Mouse (Mus musculus) olfactory bulb, adult 2 months (tissue): ENCODE results near the gene Bnc1. TPM values are rescaled to one million over a fixed set of nuclear protein-coding genes. Genes with fewer than 3 reads are reported as not detected.

Experiments used
- H3K27ac ChIP-seq: fragments of 200-500 bp; 2 replicates; pipeline ENCODE4 v1.5.1; 2012; ENCODE audit warnings: low read depth, low read length; ENCODE audit not compliant: insufficient read depth
- H3K4me1 ChIP-seq: fragments of 200-500 bp; 2 replicates; pipeline ENCODE4 v1.6.1; 2012; ENCODE audit warnings: low read length; ENCODE audit not compliant: control insufficient read depth, insufficient read depth
- H3K4me3 ChIP-seq: fragments of 200-500 bp; 2 replicates; pipeline ENCODE4 v1.5.1; 2012; ENCODE audit warnings: mild to moderate bottlenecking, low read depth, low read length, moderate library complexity; ENCODE audit not compliant: insufficient read depth
- CTCF ChIP-seq: fragments of 200-500 bp; IDR thresholded peaks from 2 replicates; pipeline ENCODE4 v1.5.1; 2012; ENCODE audit warnings: low read depth, mild to moderate bottlenecking, low read length, moderate library complexity; ENCODE audit not compliant: insufficient read depth
- POLR2A ChIP-seq: fragments of 200-500 bp; IDR thresholded peaks from 2 replicates; pipeline ENCODE4 v1.6.1; 2012; ENCODE audit warnings: mild to moderate bottlenecking, low read depth, low read length, moderate library complexity; ENCODE audit not compliant: insufficient read depth
- WGBS: fragments of 180-500 bp; shearing (Covaris S2); methylation state at CpG from one replicate; pipeline ENCODE4 v1.1.7; 2018; 5-methylcytosine and 5-hydroxymethylcytosine counted together
- polyA plus RNA-seq: library from polyadenylated mRNA; stranded (reverse); fragments of >200 nt; gene quantifications from 2 replicates; pipeline ENCODE4 v1.2.4, GENCODE M21; 2012; ENCODE audit warnings: low replicate concordance; ENCODE audit not compliant: missing spikeins, insufficient read depth, insufficient read length

The Bnc1 gene
- not detected in 2 replicates for polyA plus RNA-seq

- TF ChIP-seq CTCF (no peak), POLR2A (no peak)
- H3K27ac ChIP-seq: no peak within 1 kb of the TSS
- H3K4me3 ChIP-seq: peak within 1 kb of the TSS; percentile 35
- 3% methylated on average over 104 of the region's 105 CpGs for WGBS
- H3K4me1 ChIP-seq: peaks cover 7% of the 10 kb centered on the region; the same call in 1 of the 2 replicates
Observed at GRCm38 (mm10) chr7:81992131-81993061, at the start of gene Bnc1. Gene Bnc1, minus strand, starts transcription at chr7:81992292.

- Histone ChIP-seq H3K27ac (no peak overlapping the region), H3K4me1 (no peaks in the 10 kb centered on the region), H3K4me3 (no peak overlapping the region)
- TF ChIP-seq POLR2A (no peak), CTCF (no peak)
- WGBS: 40% methylated on average over 1 of the region's 1 CpGs
Observed at GRCm38 (mm10) chr7:82033347-82033746, 41.3 kb upstream of the Bnc1 start.

GRCm38 (mm10) chr7:82029666-82030065 lies 37.6 kb upstream of the Bnc1 start:
- Histone ChIP-seq H3K4me1 (no peaks in the 10 kb centered on the region), H3K4me3 (no peak overlapping the region), H3K27ac (no peak overlapping the region)
- 78% methylated on average over 9 of the region's 9 CpGs for WGBS
- TF ChIP-seq POLR2A: no peak
- no peak for TF ChIP-seq CTCF

GRCm38 (mm10) chr7:82025802-82026201 lies 33.7 kb upstream of the Bnc1 start:
- no peak for TF ChIP-seq CTCF
- TF ChIP-seq POLR2A: no peak
- 50% methylated on average over 2 of the region's 2 CpGs for WGBS
- no peaks in the 10 kb centered on the region for H3K4me1 ChIP-seq
- H3K27ac ChIP-seq: no peak overlapping the region
- H3K4me3 ChIP-seq: no peak overlapping the region

GRCm38 (mm10) chr7:82023676-82024075 lies 31.6 kb upstream of the Bnc1 start:
- no peaks in the 10 kb centered on the region for H3K4me1 ChIP-seq
- H3K27ac ChIP-seq: no peak overlapping the region
- 94% methylated on average over 2 of the region's 2 CpGs for WGBS
- no peak overlapping the region for H3K4me3 ChIP-seq
- TF ChIP-seq POLR2A (no peak), CTCF (no peak)

- TF ChIP-seq POLR2A (no peak), CTCF (no peak)
- Histone ChIP-seq H3K4me1 (no peaks in the 10 kb centered on the region), H3K27ac (no peak overlapping the region), H3K4me3 (no peak overlapping the region)
- 87% methylated on average over 1 of the region's 1 CpGs for WGBS
Observed at GRCm38 (mm10) chr7:82022404-82022803, 30.3 kb upstream of the Bnc1 start.

- Histone ChIP-seq H3K4me3 (no peak overlapping the region), H3K27ac (no peak overlapping the region), H3K4me1 (no peaks in the 10 kb centered on the region)
- TF ChIP-seq CTCF (no peak), POLR2A (no peak)
- WGBS: 90% methylated on average over 2 of the region's 2 CpGs
Observed at GRCm38 (mm10) chr7:82018031-82018430, 25.9 kb upstream of the Bnc1 start.

GRCm38 (mm10) chr7:82016751-82017710 lies 24.9 kb upstream of the Bnc1 start:
- 11% methylated on average over 25 of the region's 25 CpGs for WGBS
- no peaks in the 10 kb centered on the region for H3K4me1 ChIP-seq
- no peak overlapping the region for H3K4me3 ChIP-seq

More at GRCm38 (mm10) chr7:82016751-82017710, 24.9 kb upstream of the Bnc1 start:
- no peak overlapping the region for H3K27ac ChIP-seq
- TF ChIP-seq POLR2A (no peak), CTCF (no peak)
